Mouse (Mus musculus) bone marrow, adult 2 months (tissue): Measurements from ENCODE around the gene Mff. TPM values are rescaled to one million over a fixed set of nuclear protein-coding genes. Genes with fewer than 3 reads are reported as not detected.
A peak's percentile ranks its signal among the peaks of the same experiment; 100 is the strongest.

Experiments
- H3K27ac ChIP-seq: fragments of 200-500 bp; 2 replicates; pipeline ENCODE4 v1.5.1; 2012; ENCODE audit warnings: low read depth, mild to moderate bottlenecking, control low read depth, inconsistent platforms, low read length; ENCODE audit not compliant: control insufficient read depth, poor library complexity, insufficient read depth
- H3K4me1 ChIP-seq: fragments of 200-500 bp; 2 replicates; pipeline ENCODE4 v1.6.1; 2011; ENCODE audit warnings: low read length; ENCODE audit not compliant: control insufficient read depth, insufficient read depth
- H3K4me3 ChIP-seq: fragments of 200-500 bp; replicated peaks from 2 replicates; pipeline ENCODE3; 2011; ENCODE audit warnings: mild to moderate bottlenecking, low read depth, low read length, control low read depth; ENCODE audit not compliant: control insufficient read depth
- CTCF ChIP-seq: fragments of 200-500 bp; IDR thresholded peaks from 2 replicates; pipeline ENCODE4 v1.5.1; 2011; ENCODE audit warnings: low read length, control low read depth; ENCODE audit not compliant: control insufficient read depth, insufficient read depth
- POLR2A ChIP-seq: fragments of 200-500 bp; IDR thresholded peaks from 2 replicates; pipeline ENCODE4 v1.6.1; 2011; ENCODE audit warnings: low read depth, mild to moderate bottlenecking, control low read depth, low read length, borderline replicate concordance; ENCODE audit not compliant: control insufficient read depth
- WGBS: fragments of 180-500 bp; shearing (Covaris S2); methylation state at CpG from one replicate; pipeline ENCODE4 v1.1.7; 2018; 5-methylcytosine and 5-hydroxymethylcytosine counted together
- polyA plus RNA-seq: library from polyadenylated mRNA; stranded (reverse); fragments of >200 nt; gene quantifications from 2 replicates; pipeline ENCODE4 v1.2.4, GENCODE M21; 2011; ENCODE audit warnings: low replicate concordance; ENCODE audit not compliant: missing spikeins, insufficient read depth, insufficient read length

The Mff gene
- polyA plus RNA-seq, 1 experiment: 62.8 TPM

GRCm38 (mm10) chr1:82726482-82726881, 1.8 kb downstream of the Mff start:
- WGBS: 74% methylated on average over 5 of the region's 5 CpGs
- no peak overlapping the region for H3K27ac ChIP-seq

GRCm38 (mm10) chr1:82733357-82733756, 8.7 kb downstream of the Mff start:
- Histone ChIP-seq H3K4me3 (no peak overlapping the region), H3K27ac (no peak overlapping the region), H3K4me1 (no peaks in the 10 kb centered on the region)
- 63% methylated on average over 1 of the region's 1 CpGs for WGBS
- TF ChIP-seq CTCF (no peak), POLR2A (no peak)

More at GRCm38 (mm10) chr1:82726482-82726881, 1.8 kb downstream of the Mff start:
- Histone ChIP-seq H3K4me1 (no peaks in the 10 kb centered on the region; the same call in 1 of the 2 replicates), H3K4me3 (no peak overlapping the region)
- no peak for TF ChIP-seq POLR2A
- TF ChIP-seq CTCF: no peak

GRCm38 (mm10) chr1:82738066-82738465, 13.4 kb downstream of the Mff start:
- no peak overlapping the region for H3K27ac ChIP-seq
- no peaks in the 10 kb centered on the region; the same call in 1 of the 2 replicates for H3K4me1 ChIP-seq
- TF ChIP-seq POLR2A (no peak), CTCF (no peak)
- 85% methylated on average over 1 of the region's 1 CpGs for WGBS
- no peak overlapping the region for H3K4me3 ChIP-seq

- no peaks in the 10 kb centered on the region; the same call in 1 of the 2 replicates for H3K4me1 ChIP-seq
- no peak for TF ChIP-seq POLR2A
- 84% methylated on average over 7 of the region's 7 CpGs for WGBS
- H3K27ac ChIP-seq: no peak overlapping the region
- H3K4me3 ChIP-seq: no peak overlapping the region
Measured at GRCm38 (mm10) chr1:82741539-82741938, 16.8 kb downstream of the Mff start.

DNA sequence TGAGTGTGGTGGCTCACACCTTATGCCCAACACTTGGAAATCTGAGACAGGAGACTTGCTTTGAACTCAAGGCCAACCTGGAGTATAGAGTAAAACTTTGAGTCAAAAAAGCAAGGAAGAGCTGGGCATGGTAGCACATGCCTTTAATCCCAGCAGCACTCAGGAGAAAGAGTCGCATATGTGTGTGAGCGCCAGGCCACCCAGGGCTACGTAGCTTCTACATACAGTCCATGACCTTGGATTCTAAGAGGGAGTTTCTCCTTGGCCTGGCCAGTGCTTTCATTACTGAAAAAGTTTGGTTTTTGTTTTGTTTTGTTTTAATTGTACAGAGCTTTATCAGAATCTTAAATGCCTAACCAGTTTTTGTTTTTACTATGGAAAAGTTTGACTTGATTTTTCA, 19.3 kb downstream of the Mff start:
- Histone ChIP-seq H3K27ac (no peak overlapping the region), H3K4me1 (no peaks in the 10 kb centered on the region; the same call in 1 of the 2 replicates), H3K4me3 (no peak overlapping the region)
- TF ChIP-seq CTCF (no peak), POLR2A (no peak)
- WGBS: 94% methylated on average over 3 of the region's 3 CpGs

DNA sequence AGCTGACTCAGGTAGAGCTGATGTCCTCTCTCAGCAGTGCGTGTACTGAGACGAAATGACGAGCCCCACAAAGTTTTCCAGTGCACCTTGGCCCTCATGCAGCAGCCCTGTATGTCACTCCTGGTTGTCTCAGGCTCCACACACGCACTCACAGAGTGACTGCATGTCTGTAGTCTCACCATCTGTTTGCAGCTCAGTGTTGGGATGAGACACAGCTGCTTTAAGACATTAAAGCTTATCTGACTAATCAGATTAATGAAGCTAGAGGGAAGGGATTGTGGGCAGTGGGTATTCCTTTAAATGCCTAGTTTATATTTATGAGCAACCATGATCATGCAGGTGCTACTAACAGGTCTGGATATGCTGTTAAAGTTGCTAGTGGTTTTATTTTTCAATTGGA, 21.7 kb downstream of the Mff start:
- H3K27ac ChIP-seq: no peak overlapping the region
- no peaks in the 10 kb centered on the region; the same call in 1 of the 2 replicates for H3K4me1 ChIP-seq
- TF ChIP-seq CTCF (no peak), POLR2A (no peak)
- no peak overlapping the region for H3K4me3 ChIP-seq
- WGBS: 93% methylated on average over 4 of the region's 4 CpGs

- no peak for TF ChIP-seq POLR2A
- no peak for TF ChIP-seq CTCF
- H3K4me3 ChIP-seq: no peak overlapping the region
- H3K27ac ChIP-seq: no peak overlapping the region
- no peaks in the 10 kb centered on the region; the same call in 1 of the 2 replicates for H3K4me1 ChIP-seq
- 72% methylated on average over 2 of the region's 2 CpGs for WGBS
Measured at GRCm38 (mm10) chr1:82747714-82748452, 23.2 kb downstream of the Mff start.

DNA sequence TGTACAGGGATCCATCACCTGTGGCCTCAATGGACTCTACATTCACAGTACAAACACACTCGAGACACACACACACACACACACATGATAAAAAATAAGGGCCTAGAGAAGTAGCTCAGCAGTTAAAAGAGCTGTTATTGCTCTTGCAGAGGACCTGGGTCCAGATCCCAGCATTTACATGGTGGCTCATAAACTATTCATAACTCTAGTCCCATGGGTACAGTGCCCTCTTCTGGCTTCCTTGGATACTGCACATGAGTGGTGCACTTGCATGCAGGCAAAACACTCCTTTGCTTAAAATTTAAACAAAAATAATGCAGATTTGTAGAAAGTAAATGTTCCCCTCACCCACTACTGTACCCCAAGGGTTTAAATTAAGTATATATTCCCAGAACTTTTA, 34.8 kb downstream of the Mff start:
- Histone ChIP-seq H3K27ac (no peak overlapping the region), H3K4me3 (no peak overlapping the region), H3K4me1 (no peaks in the 10 kb centered on the region; the same call in 1 of the 2 replicates)
- 76% methylated on average over 1 of the region's 1 CpGs for WGBS
- no peak for TF ChIP-seq POLR2A
- TF ChIP-seq CTCF: 0 out of 2 replicates have a peak, but pooled peaks have one; percentile 1
